Mouse (Mus musculus) embryonic facial prominence, embryonic 12.5 days (tissue): ENCODE results near the gene Pdpk1. TPM values are rescaled to one million over a fixed set of nuclear protein-coding genes. Genes with fewer than 3 reads are reported as not detected.

Experiments
- ATAC-seq: fragments of 200-750 bp; cut with Nextera tagmentation; 2 replicates; pipeline ENCODE4 v1.8.0; 2017; ENCODE audit not compliant: insufficient number of reproducible peaks, insufficient read depth, low FRiP score, low TSS enrichment
- H3K27ac ChIP-seq: fragments of 300-500 bp; sonication (generic); 2 replicates; pipeline ENCODE4 v1.5.1; 2016; ENCODE audit warnings: mild to moderate bottlenecking
- H3K27me3 ChIP-seq: fragments of 300-500 bp; sonication (generic); 2 replicates; pipeline ENCODE4 v1.6.1; 2016; ENCODE audit warnings: mild to moderate bottlenecking, moderate library complexity
- H3K36me3 ChIP-seq: fragments of 300-500 bp; sonication (generic); 2 replicates; pipeline ENCODE4 v1.6.1; 2016; ENCODE audit warnings: mild to moderate bottlenecking
- H3K4me1 ChIP-seq: fragments of 300-500 bp; sonication (generic); 2 replicates; pipeline ENCODE4 v1.6.1; 2016
- H3K4me2 ChIP-seq: fragments of 300-500 bp; sonication (generic); replicated peaks from 2 replicates; pipeline ENCODE4 v1.6.1; 2016; ENCODE audit warnings: mild to moderate bottlenecking, moderate library complexity
- H3K4me3 ChIP-seq: fragments of 300-500 bp; sonication (generic); 2 replicates; pipeline ENCODE4 v1.5.1; 2016; ENCODE audit warnings: mild to moderate bottlenecking
- H3K9ac ChIP-seq: fragments of 300-500 bp; sonication (generic); 2 replicates; pipeline ENCODE4 v1.6.1; 2016; ENCODE audit warnings: mild to moderate bottlenecking, moderate library complexity
- H3K9me3 ChIP-seq: fragments of 300-500 bp; sonication (generic); 2 replicates; pipeline ENCODE4 v1.6.1; 2016; ENCODE audit warnings: mild to moderate bottlenecking, moderate library complexity
- WGBS: fragments of 180-500 bp; shearing (Covaris S2); methylation state at CpG from one replicate; pipeline ENCODE4 v1.1.7; 2016; 5-methylcytosine and 5-hydroxymethylcytosine counted together
- polyA plus RNA-seq: library from polyadenylated mRNA; unstranded; fragments of >200 nt; fragmentation: Nextera tagmentation; extraction: Ambion mirVana; gene quantifications from 2 replicates; pipeline ENCODE4 v1.2.1, GENCODE M21; 2016

Gene Pdpk1
- polyA plus RNA-seq, 1 experiment from 2014 or later, result 37.6 TPM

DNA sequence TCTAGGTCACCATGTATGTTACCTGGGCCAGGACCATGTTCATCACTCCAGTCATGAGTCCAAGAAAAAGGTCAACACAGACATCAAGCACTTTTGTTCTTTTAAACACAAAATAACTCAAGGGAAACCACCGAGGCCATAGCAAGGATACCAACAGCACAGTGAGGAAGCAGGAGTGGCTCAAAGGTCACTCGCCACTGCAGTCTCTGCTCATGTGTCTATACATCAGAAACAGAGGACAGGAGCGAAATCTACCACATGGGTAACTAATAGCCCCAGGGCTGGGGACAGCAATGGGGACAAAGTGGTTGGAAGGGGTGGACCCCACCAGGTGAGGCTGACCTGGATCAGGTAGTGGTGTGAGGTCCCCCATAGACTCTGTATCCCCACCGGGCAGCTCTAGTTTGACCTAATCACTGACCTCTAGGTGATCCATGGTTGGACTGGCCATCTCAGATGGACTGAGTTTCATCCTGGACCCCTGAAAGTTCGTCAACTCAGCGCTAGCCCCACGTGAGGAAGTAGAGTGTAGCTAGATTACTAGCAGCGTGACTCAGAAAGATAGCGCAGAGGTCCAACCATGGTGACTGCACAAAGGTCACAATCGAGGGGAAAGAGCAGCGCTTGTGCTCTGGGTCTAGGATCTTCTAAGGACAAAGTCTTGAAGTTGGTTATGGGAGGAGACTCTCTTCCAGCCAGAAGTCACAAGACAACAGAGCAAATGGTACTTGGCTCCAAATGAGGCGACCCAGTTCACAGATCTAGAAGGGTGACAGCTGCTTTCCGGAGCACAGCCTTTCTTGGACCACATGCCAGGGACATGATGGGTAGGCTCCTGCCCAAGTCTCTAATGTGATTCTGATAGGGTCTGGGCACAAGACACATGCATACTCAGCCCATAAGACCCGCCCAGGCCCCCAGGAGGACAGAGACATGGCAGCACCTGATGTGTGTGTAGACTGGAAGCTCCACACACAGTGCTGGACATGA, 93.8 kb downstream of the Pdpk1 start:
- Histone ChIP-seq H3K4me1 (no peaks in the 10 kb centered on the region), H3K27ac (no peak overlapping the region), H3K4me3 (no peak overlapping the region), H3K36me3 (peaks cover 90% of the 10 kb centered on the region), H3K9ac (no peak overlapping the region), H3K9me3 (no peaks in the 10 kb centered on the region), H3K27me3 (no peaks in the 10 kb centered on the region), H3K4me2 (no peak overlapping the region)
- no peak for ATAC-seq
- 92% methylated on average over 14 of the region's 14 CpGs for WGBS

DNA sequence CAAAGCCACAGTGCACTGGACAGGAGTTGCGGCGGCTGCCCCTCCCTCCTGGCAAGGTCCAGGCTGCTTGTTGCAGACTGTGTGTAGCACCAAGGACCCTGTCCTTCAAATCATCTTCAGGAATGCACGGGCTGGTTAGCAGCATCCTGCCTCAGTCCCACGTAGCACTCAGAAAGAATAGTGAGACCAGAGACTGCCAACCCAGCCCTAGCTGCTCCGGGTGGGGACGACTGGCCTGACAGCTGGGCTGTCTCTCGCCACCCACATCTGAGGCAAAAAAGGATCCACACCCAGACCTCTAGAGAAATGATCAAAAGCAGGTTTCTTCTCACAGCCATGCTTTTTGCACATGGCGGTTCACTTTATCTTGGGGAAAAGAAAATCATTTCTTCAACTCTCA, 101.7 kb downstream of the Pdpk1 start:
- no peak overlapping the region for H3K4me2 ChIP-seq

GRCm38 (mm10) chr17:24048053-24048452, 102.7 kb downstream of the Pdpk1 start:
- H3K27ac ChIP-seq, result no peak overlapping the region
- H3K27me3 ChIP-seq, result no peaks in the 10 kb centered on the region
- no peak overlapping the region for H3K4me2 ChIP-seq
- no peak for ATAC-seq
- no peaks in the 10 kb centered on the region for H3K4me1 ChIP-seq
- WGBS, result 88% methylated on average over 5 of the region's 5 CpGs
- no peak overlapping the region for H3K9ac ChIP-seq
- H3K36me3 ChIP-seq, result peaks cover 58% of the 10 kb centered on the region
- no peaks in the 10 kb centered on the region for H3K9me3 ChIP-seq
- H3K4me3 ChIP-seq, result no peak overlapping the region

More for the DNA sequence above, 101.7 kb downstream of the Pdpk1 start:
- H3K27ac ChIP-seq, result no peak overlapping the region
- H3K9me3 ChIP-seq, result no peaks in the 10 kb centered on the region
- H3K36me3 ChIP-seq, result peaks cover 68% of the 10 kb centered on the region
- ATAC-seq, result no peak
- no peaks in the 10 kb centered on the region for H3K4me1 ChIP-seq
- no peak overlapping the region for H3K9ac ChIP-seq
- whole genome bisulfite sequencing, result 91% methylated on average over 8 of the region's 8 CpGs
- no peak overlapping the region for H3K4me3 ChIP-seq
- H3K27me3 ChIP-seq, result no peaks in the 10 kb centered on the region

DNA sequence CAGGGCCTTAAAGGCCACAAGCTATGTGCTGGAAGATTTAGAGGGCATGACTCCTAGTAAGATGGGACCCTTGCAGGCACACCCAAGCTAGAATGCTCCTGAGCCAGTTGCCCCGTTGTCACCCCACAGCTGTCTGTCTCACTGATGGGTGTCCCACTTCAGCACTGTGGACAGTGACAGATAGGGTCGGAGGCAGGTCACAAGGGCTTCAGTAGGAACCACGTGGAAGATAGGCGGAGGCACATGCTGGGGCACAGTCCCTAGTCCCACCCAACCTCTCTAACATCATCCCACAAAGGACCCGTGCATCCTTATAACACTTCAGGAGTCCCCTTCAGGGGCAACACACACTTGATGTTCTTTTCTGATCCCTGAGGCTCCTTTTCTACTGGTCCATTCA, 104.7 kb downstream of the Pdpk1 start:
- no peak overlapping the region for H3K4me2 ChIP-seq
- no peak overlapping the region for H3K27ac ChIP-seq
- H3K9me3 ChIP-seq, result no peaks in the 10 kb centered on the region
- no peaks in the 10 kb centered on the region for H3K4me1 ChIP-seq
- ATAC-seq, result no peak
- peaks cover 41% of the 10 kb centered on the region for H3K36me3 ChIP-seq
- WGBS, result 39% methylated on average over 5 of the region's 5 CpGs
- no peaks in the 10 kb centered on the region for H3K27me3 ChIP-seq
- no peak overlapping the region for H3K9ac ChIP-seq
- H3K4me3 ChIP-seq, result no peak overlapping the region

GRCm38 (mm10) chr17:24045608-24046007, 105.1 kb downstream of the Pdpk1 start:
- ATAC-seq, result no peak
- no peak overlapping the region for H3K4me2 ChIP-seq
- H3K27me3 ChIP-seq, result no peaks in the 10 kb centered on the region
- no peaks in the 10 kb centered on the region for H3K4me1 ChIP-seq
- H3K4me3 ChIP-seq, result no peak overlapping the region
- no peaks in the 10 kb centered on the region for H3K9me3 ChIP-seq
- peaks cover 37% of the 10 kb centered on the region for H3K36me3 ChIP-seq
- H3K9ac ChIP-seq, result no peak overlapping the region
- WGBS, result 82% methylated on average over 10 of the region's 10 CpGs
- no peak overlapping the region for H3K27ac ChIP-seq

GRCm38 (mm10) chr17:24044482-24044881, 106.2 kb downstream of the Pdpk1 start:
- Histone ChIP-seq H3K9ac (no peak overlapping the region), H3K4me2 (no peak overlapping the region), H3K9me3 (no peaks in the 10 kb centered on the region), H3K27me3 (no peaks in the 10 kb centered on the region), H3K36me3 (peaks cover 26% of the 10 kb centered on the region), H3K4me1 (no peaks in the 10 kb centered on the region), H3K27ac (no peak overlapping the region), H3K4me3 (no peak overlapping the region)
- WGBS, result 64% methylated on average over 5 of the region's 5 CpGs
- ATAC-seq, result no peak

DNA sequence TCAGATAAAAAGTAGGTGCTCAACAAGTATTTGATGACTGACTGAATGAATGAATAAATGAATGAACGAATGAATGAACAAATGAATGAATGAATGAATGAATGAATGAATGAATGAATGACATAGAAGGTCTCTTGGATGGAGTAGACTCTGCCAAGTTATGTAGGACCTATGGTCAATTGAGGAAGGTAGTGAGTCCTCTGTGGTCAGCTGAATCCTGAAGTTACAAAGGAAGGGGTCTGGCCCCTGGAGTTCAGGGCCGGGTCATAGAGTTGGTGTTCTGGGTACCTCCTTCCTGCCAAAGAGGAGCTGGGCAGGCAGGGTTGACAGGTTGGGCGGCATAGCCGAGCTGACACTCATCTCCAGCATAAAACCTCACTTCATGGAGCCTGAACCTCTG, 112.9 kb downstream of the Pdpk1 start, which contains the start of gene Prss27:
Prss27 (plus strand) TSS at position 301 of the 400 bp plus-strand sequence.
- Histone ChIP-seq H3K4me1 (no peaks in the 10 kb centered on the region), H3K27me3 (no peaks in the 10 kb centered on the region), H3K4me2 (no peak within 1 kb of the TSS), H3K4me3 (no peak within 1 kb of the TSS), H3K9ac (no peak within 1 kb of the TSS), H3K9me3 (no peaks in the 10 kb centered on the region), H3K27ac (no peak within 1 kb of the TSS), H3K36me3 (no peaks in the 10 kb centered on the region)
- WGBS, result 73% methylated on average over 4 of the region's 4 CpGs
- no peak for ATAC-seq

DNA sequence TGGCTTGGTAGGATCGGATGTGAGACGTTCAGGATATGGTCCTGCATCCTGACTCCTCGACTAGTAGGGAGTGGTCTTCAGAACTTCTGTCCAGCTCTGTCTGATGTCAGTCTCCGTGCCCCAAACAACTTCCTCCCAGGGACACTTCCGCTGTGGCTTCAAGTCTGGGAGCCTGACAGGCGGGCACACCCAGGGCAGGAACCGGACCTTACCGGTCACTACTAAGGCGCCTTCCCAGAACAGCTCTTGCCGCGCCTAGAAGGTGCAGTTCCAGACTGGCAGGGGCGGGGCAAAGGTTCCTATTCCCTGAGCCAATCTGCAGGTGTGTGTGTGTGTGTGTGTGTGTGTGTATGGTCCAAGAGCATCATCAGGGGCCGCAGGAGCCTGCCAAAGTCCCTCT, 113.4 kb downstream of the Pdpk1 start:
- Histone ChIP-seq H3K9ac (no peak overlapping the region), H3K9me3 (no peaks in the 10 kb centered on the region), H3K27me3 (no peaks in the 10 kb centered on the region), H3K27ac (no peak overlapping the region), H3K4me3 (no peak overlapping the region), H3K4me1 (no peaks in the 10 kb centered on the region), H3K4me2 (no peak overlapping the region), H3K36me3 (no peaks in the 10 kb centered on the region)
- 84% methylated on average over 13 of the region's 13 CpGs for WGBS
- ATAC-seq, result no peak

GRCm38 (mm10) chr17:24036954-24037353, 113.8 kb downstream of the Pdpk1 start:
- H3K4me2 ChIP-seq, result no peak overlapping the region
- no peak for ATAC-seq
- no peaks in the 10 kb centered on the region for H3K36me3 ChIP-seq
- H3K9me3 ChIP-seq, result no peaks in the 10 kb centered on the region
- no peaks in the 10 kb centered on the region for H3K27me3 ChIP-seq
- no peak overlapping the region for H3K9ac ChIP-seq
- no peak overlapping the region for H3K4me3 ChIP-seq
- no peaks in the 10 kb centered on the region for H3K4me1 ChIP-seq
- H3K27ac ChIP-seq, result no peak overlapping the region
- WGBS, result 77% methylated on average over 6 of the region's 6 CpGs

- H3K9me3 ChIP-seq, result no peaks in the 10 kb centered on the region
- 83% methylated on average over 7 of the region's 7 CpGs for WGBS
- no peaks in the 10 kb centered on the region for H3K36me3 ChIP-seq
- H3K4me2 ChIP-seq, result no peak overlapping the region
- H3K4me1 ChIP-seq, result no peaks in the 10 kb centered on the region
- H3K27me3 ChIP-seq, result no peaks in the 10 kb centered on the region
- no peak overlapping the region for H3K4me3 ChIP-seq
- no peak for ATAC-seq
- H3K9ac ChIP-seq, result no peak overlapping the region
- H3K27ac ChIP-seq, result no peak overlapping the region
Observed at GRCm38 (mm10) chr17:24035087-24035486, 115.6 kb downstream of the Pdpk1 start.

DNA sequence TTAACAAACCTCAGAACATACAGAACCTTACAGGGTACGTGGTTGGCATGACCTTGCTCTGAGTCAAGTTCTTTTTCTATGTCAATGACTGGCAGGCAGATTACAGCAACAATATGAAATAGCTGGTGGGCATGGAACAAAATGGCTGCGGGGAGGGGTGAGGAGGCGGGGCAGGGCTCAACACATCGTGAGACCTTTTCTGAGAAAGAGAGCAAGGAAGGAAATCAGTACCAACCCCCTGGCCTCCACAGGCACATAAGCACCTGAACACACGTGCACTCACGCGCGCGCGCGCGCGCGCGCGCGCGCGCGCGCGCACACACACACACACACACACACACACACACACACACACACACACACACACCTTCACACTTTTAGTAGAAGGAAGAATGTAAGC, 120.2 kb downstream of the Pdpk1 start:
- Histone ChIP-seq H3K4me1 (no peaks in the 10 kb centered on the region), H3K9ac (no peak overlapping the region), H3K4me2 (no peak overlapping the region), H3K4me3 (no peak overlapping the region), H3K27me3 (no peaks in the 10 kb centered on the region), H3K36me3 (no peaks in the 10 kb centered on the region), H3K27ac (no peak overlapping the region), H3K9me3 (no peaks in the 10 kb centered on the region)
- no peak for ATAC-seq
- WGBS, result 78% methylated on average over 10 of the region's 22 CpGs

GRCm38 (mm10) chr17:24029477-24029876, 121.2 kb downstream of the Pdpk1 start:
- no peak overlapping the region for H3K9ac ChIP-seq
- H3K27ac ChIP-seq, result no peak overlapping the region
- no peak for ATAC-seq
- WGBS, result 67% methylated on average over 7 of the region's 7 CpGs
- no peaks in the 10 kb centered on the region for H3K9me3 ChIP-seq
- H3K36me3 ChIP-seq, result no peaks in the 10 kb centered on the region
- H3K4me3 ChIP-seq, result no peak overlapping the region
- no peaks in the 10 kb centered on the region for H3K27me3 ChIP-seq
- H3K4me1 ChIP-seq, result no peaks in the 10 kb centered on the region
- no peak overlapping the region for H3K4me2 ChIP-seq
